Mouse (Mus musculus): ENCODE results near the gene Rtbdn. TPM values are rescaled to one million over a fixed set of nuclear protein-coding genes. Genes with fewer than 3 reads are reported as not detected.

The Rtbdn gene
- total and polyA plus RNA-seq, 2 experiments = not detected

DNA sequence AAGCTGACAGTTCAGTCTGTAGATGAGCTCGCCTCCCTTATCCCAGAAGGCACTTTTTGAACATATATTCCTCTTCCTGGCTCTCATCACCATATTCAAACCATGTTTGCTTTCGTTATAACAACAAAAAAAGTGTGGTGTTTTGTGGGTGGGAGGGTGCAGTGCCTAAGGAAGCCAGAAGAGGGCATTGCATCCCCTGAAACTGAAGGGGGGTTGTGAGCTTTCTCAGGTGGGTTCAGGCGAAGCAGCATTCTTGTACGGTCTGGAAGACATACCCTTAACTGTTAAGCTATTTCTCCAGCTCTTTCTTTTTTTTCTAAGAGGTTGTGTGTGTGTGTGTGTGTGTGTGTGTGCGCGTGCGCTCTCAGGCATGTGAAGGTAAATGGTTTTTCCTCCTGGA, 28.6 kb downstream of the Rtbdn start:
- H3K36me3 ChIP-seq (ENCODE audit: control insufficient read depth, insufficient read depth, low read length) = peaks cover 3% of the 10 kb centered on the region
- peak overlapping the region; percentile 84 for H3K27ac ChIP-seq (replicated peaks; ENCODE audit: insufficient read depth, low read depth, low read length)
- 26% methylated on average over 7 of the region's 7 CpGs for WGBS
- peak; percentile 39 for DNase-seq (ENCODE audit: extremely low read depth, low read depth, low spot score)
- TF ChIP-seq CTCF (IDR thresholded peaks at IDR 0.05; ENCODE audit: low read depth, low read length) (peak; percentile 78), POLR2A (IDR thresholded peaks at IDR 0.05; ENCODE audit: extremely low read depth, insufficient read depth, low read length) (no peak)
- peaks cover 10% of the 10 kb centered on the region; the same call in 1 of the 2 replicates for H3K79me2 ChIP-seq (ENCODE audit: control insufficient read depth, insufficient read depth, low read length)
- H3K4me3 ChIP-seq (ENCODE audit: insufficient read depth, low read depth, low read length) = no peak overlapping the region; the same call in 1 of the 2 replicates
- peak overlapping the region; percentile 68 for H3K9ac ChIP-seq (ENCODE audit: low read depth, low read length)
- H3K27me3 ChIP-seq (ENCODE audit: control insufficient read depth, insufficient read depth, low read length) = no peaks in the 10 kb centered on the region
- H3K4me1 ChIP-seq (ENCODE audit: control insufficient read depth, insufficient read depth, low read length) = peaks cover 18% of the 10 kb centered on the region

DNA sequence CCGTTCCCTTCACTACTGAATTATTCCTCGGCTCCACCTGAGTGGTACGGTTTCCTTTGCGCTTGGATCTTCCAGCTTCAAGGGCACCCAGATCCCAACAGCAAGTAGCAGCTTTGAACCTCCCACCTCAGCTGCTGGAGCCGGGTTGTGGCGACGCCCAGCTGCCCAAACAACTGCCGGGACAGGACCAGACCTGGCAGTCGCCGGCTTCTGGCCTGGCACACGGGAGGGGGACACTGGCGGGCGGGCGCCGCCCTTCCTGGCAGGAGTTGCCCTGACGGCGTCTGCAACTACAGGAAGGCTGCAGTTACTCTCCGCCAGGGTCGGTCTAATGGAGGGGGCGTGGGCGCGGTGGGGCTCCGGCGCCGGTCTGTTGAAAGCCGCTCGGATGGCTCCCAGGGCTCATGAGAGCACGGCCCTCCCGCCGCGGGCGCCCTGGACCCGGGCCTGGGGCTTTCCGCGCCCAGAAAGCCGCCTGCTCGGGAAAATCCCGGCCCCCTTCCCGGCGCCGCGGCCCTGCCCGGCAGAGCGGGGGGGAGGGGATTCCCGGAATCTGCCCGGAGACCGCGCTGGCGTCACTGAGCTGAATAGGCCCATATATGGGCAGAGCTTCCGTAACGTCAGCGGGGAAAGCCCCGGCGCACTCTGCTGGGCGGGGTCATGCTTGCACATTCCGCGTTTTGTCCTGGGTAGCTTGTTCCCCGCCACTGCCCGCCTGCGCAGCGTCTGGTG, 29.4 kb downstream of the Rtbdn start:
- H3K27me3 ChIP-seq (ENCODE audit: control insufficient read depth, insufficient read depth, low read length) = no peaks in the 10 kb centered on the region
- peak overlapping the region; percentile 92 for H3K9ac ChIP-seq (ENCODE audit: low read depth, low read length)
- H3K4me3 ChIP-seq (ENCODE audit: insufficient read depth, low read depth, low read length) = peak overlapping the region; percentile 93
- peaks cover 10% of the 10 kb centered on the region; the same call in 1 of the 2 replicates for H3K79me2 ChIP-seq (ENCODE audit: control insufficient read depth, insufficient read depth, low read length)
- DNase-seq (ENCODE audit: extremely low read depth, low read depth, low spot score) = peak; percentile 86
- no peak for TF ChIP-seq CTCF (IDR thresholded peaks at IDR 0.05; ENCODE audit: low read depth, low read length)
- TF ChIP-seq POLR2A (IDR thresholded peaks at IDR 0.05; ENCODE audit: extremely low read depth, insufficient read depth, low read length) = peak; percentile 59; the same call in 1 of the 2 replicates
- peak overlapping the region; percentile 84 for H3K27ac ChIP-seq (replicated peaks; ENCODE audit: insufficient read depth, low read depth, low read length)
- peaks cover 3% of the 10 kb centered on the region for H3K36me3 ChIP-seq (ENCODE audit: control insufficient read depth, insufficient read depth, low read length)
- under 1% methylated on average over 61 of the region's 61 CpGs for WGBS
- H3K4me1 ChIP-seq (ENCODE audit: control insufficient read depth, insufficient read depth, low read length) = peaks cover 24% of the 10 kb centered on the region

DNA sequence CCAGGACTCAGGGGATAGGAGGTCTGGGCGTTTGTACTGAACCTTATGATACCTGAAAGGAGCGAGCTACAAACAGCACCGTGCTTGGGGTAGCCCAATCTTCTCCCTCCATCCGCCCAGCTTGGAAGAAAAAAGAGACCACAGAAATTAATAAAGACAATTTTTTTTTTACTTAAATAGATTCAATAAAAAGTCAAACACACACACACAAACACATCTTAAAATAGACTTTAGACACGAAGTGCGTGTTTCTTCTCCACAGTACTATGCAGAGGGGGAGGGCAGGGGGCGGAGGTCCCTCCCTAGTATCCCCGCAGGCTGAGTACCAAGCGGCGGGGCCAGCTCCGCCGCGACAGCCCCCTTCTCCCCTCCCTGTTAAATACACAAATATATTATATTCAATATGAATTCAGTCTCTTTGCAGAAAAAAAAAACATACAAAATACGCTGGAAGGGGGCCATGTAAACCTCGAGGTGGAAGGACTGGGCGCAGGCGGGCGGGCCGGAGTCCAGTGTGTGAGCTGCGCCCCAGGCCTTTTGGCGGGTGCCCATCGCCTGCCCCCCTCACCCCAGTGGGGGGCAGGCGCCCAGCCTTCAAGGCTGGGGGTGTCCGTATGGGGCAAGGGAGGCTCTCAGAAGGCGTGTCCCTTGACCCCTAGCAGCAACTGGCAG, 30.1 kb downstream of the Rtbdn start:
- Histone ChIP-seq H3K4me3 (ENCODE audit: insufficient read depth, low read depth, low read length) (peak overlapping the region; percentile 93), H3K79me2 (ENCODE audit: control insufficient read depth, insufficient read depth, low read length) (peaks cover 10% of the 10 kb centered on the region; the same call in 1 of the 2 replicates), H3K36me3 (ENCODE audit: control insufficient read depth, insufficient read depth, low read length) (no peaks in the 10 kb centered on the region; the same call in 1 of the 2 replicates), H3K4me1 (ENCODE audit: control insufficient read depth, insufficient read depth, low read length) (peaks cover 26% of the 10 kb centered on the region), H3K9ac (ENCODE audit: low read depth, low read length) (peak overlapping the region; percentile 92), H3K27me3 (ENCODE audit: control insufficient read depth, insufficient read depth, low read length) (no peaks in the 10 kb centered on the region), H3K27ac (replicated peaks; ENCODE audit: insufficient read depth, low read depth, low read length) (peak overlapping the region; percentile 83)
- 0 out of 2 replicates have a peak, but pooled peaks have one; percentile 12 for TF ChIP-seq POLR2A (IDR thresholded peaks at IDR 0.05; ENCODE audit: extremely low read depth, insufficient read depth, low read length)
- no peak for TF ChIP-seq CTCF (IDR thresholded peaks at IDR 0.05; ENCODE audit: low read depth, low read length)
- no peak for DNase-seq (ENCODE audit: extremely low read depth, low read depth, low spot score)
- WGBS = under 1% methylated on average over 25 of the region's 25 CpGs

DNA sequence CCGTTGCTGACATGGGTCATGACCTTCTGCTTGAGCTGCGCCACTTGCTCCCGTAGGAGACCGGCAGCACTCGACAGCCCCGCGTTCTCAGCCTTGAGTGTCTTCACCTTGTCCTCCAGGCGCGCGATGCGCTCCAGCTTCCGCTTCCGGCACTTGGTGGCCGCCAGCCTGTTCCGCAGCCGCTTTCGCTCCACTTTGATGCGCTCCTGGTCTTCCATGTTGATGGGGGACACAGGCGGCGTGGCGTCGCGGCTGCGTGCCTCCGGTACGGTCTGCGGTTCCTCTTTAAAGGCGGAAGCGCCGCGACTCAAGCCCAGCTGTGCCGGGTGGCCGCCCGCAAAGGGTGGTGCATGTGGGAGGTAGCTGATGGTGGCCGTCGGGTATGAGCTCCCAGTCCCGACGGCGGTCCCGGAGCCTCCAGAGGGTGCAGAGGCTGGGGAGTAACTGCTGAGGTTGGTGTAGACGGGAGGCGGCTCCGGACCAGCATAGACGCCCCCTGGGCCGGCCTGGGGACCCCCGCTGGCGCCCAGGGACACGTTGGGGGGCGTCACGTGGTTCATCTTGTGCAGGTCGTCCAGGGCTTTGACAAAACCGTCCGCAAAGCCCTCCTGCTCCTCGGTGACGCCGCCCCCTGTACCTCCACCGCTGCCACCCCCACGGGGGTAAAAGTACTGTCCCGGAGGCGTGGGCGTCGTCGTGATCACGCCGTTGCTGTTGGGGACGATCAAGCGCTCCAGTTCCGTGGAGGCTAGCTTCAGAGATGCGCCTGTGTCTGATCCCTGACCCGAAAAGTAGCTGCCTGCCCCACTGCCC, 30.9 kb downstream of the Rtbdn start:
- H3K9ac ChIP-seq (ENCODE audit: low read depth, low read length) = peak overlapping the region; percentile 92
- H3K27ac ChIP-seq (replicated peaks; ENCODE audit: insufficient read depth, low read depth, low read length) = peak overlapping the region; percentile 83
- H3K27me3 ChIP-seq (ENCODE audit: control insufficient read depth, insufficient read depth, low read length) = no peaks in the 10 kb centered on the region
- under 1% methylated on average over 69 of the region's 70 CpGs for WGBS
- H3K4me1 ChIP-seq (ENCODE audit: control insufficient read depth, insufficient read depth, low read length) = peaks cover 26% of the 10 kb centered on the region
- DNase-seq (ENCODE audit: extremely low read depth, low read depth, low spot score) = peak; percentile 71
- H3K36me3 ChIP-seq (ENCODE audit: control insufficient read depth, insufficient read depth, low read length) = no peaks in the 10 kb centered on the region
- H3K79me2 ChIP-seq (ENCODE audit: control insufficient read depth, insufficient read depth, low read length) = peaks cover 10% of the 10 kb centered on the region; the same call in 1 of the 2 replicates
- peak overlapping the region; percentile 93 for H3K4me3 ChIP-seq (ENCODE audit: insufficient read depth, low read depth, low read length)
- no peak for TF ChIP-seq CTCF (IDR thresholded peaks at IDR 0.05; ENCODE audit: low read depth, low read length)
- no peak for TF ChIP-seq POLR2A (IDR thresholded peaks at IDR 0.05; ENCODE audit: extremely low read depth, insufficient read depth, low read length)

DNA sequence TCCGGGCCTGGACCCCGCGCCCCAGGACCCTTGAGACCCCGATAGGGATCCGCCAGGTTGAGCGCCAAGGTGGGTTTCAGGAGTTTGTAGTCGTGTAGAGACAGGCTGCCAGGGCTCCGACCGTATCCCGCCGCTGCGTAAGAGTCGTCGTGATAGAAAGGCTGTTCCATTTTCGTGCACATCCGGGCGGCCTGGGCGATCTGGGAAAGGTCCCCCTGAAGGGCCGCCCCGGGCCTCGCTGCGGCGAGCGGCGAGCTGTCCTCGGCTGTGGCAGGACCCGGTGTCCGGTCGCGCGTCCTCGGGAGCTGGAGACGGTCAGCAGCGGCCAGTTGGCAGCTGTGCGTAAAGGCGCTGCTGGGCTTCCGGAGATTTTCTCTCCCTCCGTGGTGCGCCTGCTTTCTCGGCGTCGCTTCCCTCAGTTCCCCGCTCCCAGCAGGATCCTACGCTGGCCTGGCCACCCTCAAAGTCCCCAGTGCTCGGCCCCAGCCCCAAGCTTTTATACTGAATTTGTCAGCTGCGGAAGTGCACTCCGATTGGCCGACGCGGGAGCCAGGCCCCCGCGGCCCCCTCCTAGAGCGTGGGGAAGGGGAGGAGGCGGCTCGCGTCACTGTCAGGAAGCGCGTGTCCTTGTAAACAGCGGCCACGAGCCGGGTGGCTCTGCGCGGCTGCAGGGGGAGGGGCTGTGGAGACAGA, 31.6 kb downstream of the Rtbdn start, which contains the start of gene Junb:
Junb (minus strand) TSS at position 471 of the 693 bp plus-strand sequence.
- peaks cover 22% of the 10 kb centered on the region for H3K4me1 ChIP-seq (ENCODE audit: control insufficient read depth, insufficient read depth, low read length)
- peak; percentile 87 for DNase-seq (ENCODE audit: extremely low read depth, low read depth, low spot score)
- H3K27ac ChIP-seq (replicated peaks; ENCODE audit: insufficient read depth, low read depth, low read length) = peak within 1 kb of the TSS; percentile 99
- TF ChIP-seq CTCF (IDR thresholded peaks at IDR 0.05; ENCODE audit: low read depth, low read length) (no peak), POLR2A (IDR thresholded peaks at IDR 0.05; ENCODE audit: extremely low read depth, insufficient read depth, low read length) (peak; percentile 100)
- peak within 1 kb of the TSS; percentile 93 for H3K4me3 ChIP-seq (ENCODE audit: insufficient read depth, low read depth, low read length)
- peaks cover 10% of the 10 kb centered on the region; the same call in 1 of the 2 replicates for H3K79me2 ChIP-seq (ENCODE audit: control insufficient read depth, insufficient read depth, low read length)
- H3K27me3 ChIP-seq (ENCODE audit: control insufficient read depth, insufficient read depth, low read length) = no peaks in the 10 kb centered on the region
- no peaks in the 10 kb centered on the region for H3K36me3 ChIP-seq (ENCODE audit: control insufficient read depth, insufficient read depth, low read length)
- WGBS = under 1% methylated on average over 63 of the region's 63 CpGs
- H3K9ac ChIP-seq (ENCODE audit: low read depth, low read length) = peak within 1 kb of the TSS; percentile 92
